Mouse (Mus musculus): Measurements from ENCODE around the gene Nup107. TPM values are rescaled to one million over a fixed set of nuclear protein-coding genes. Genes with fewer than 3 reads are reported as not detected.
A peak's percentile ranks its signal among the peaks of the same experiment; 100 is the strongest.
"Not testable (repeated sequence)": the region's sequence is repeated elsewhere in the genome, so short reads cannot be mapped to it uniquely, and the experiment has no call there.

Gene Nup107
- total RNA-seq, 2 experiments from 2014 or later: 5.5 to 5.6 TPM

GRCm38 (mm10) chr10:117752851-117753647 lies 39.5 kb downstream of the Nup107 start:
- DNase-seq (ENCODE audit: low spot score): no peak

GRCm38 (mm10) chr10:117752304-117752821 lies 40.1 kb downstream of the Nup107 start:
- DNase-seq (ENCODE audit: low spot score): no peak

DNA sequence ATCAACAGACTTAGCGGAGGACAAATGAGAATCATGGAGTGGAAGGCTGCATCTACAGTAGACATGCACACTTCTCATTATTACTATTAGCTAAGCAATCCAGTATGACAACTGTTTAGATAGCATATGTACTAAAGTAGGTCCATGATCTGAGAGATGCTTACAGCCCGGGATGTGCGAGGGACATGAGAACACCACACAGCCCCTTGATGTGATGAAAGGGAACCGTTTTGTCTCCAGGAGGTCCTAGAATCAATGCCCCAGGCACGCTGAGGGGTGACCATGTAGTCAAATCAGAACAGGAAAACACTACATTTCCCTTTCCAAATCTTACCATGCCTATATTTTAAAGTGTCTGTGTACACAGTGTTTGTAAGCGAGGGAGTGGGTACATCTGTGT lies 40.8 kb downstream of the Nup107 start:
- no peak for DNase-seq (ENCODE audit: low spot score)

DNA sequence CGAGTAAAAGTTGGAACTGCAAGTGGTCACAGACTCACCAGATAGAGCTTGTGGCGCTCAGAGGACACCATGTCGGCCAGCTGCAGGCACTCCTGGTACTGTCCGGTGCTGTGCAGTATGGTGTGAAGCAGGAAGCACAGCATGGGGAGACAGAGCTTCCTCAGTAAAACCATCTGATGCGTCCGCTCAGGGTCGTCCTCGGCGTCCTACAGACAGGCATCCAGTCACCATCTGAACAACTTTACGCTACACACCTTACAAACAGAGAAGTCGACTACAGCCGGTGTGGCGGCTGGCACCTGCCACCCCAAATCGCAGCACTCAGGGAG lies 41.3 kb downstream of the Nup107 start:
- DNase-seq (ENCODE audit: low spot score): no peak

- DNase-seq (ENCODE audit: low spot score): no peak
These were observed 41.8 kb downstream of the Nup107 start for GRCm38 (mm10) chr10:117750529-117751281.

DNA sequence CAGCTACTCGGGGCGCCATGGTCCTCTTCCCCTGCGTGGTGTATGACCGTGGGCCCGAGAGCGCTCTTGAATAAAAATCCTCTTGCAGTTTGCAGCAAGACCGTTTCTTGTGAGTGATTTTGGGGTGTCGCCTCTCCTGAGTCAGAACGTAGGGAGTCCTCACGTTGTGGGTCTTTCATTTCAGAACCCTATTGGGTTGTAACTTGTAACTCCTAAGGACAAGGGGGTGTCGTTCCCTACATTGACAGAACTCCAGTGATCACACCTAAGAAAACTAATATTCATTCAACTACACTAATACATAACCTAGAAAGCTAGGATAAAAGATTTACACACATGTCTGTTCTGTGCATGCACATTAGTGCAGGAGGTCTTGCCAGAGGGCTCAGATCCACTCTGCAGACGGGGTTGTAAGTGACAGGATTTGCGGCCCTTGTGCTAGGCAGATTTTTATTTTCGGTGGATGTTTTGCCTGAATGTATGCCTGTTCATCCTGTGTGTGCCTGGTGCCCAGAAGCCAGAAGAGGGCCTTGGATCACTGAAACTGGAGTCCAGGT lies 42.6 kb downstream of the Nup107 start:
- DNase-seq (ENCODE audit: low spot score): no peak

- no peak for DNase-seq (ENCODE audit: low spot score)
These were observed 43.3 kb downstream of the Nup107 start for GRCm38 (mm10) chr10:117749050-117749686.

GRCm38 (mm10) chr10:117748276-117749049 lies 44.0 kb downstream of the Nup107 start:
- DNase-seq (ENCODE audit: low spot score): no peak

DNA sequence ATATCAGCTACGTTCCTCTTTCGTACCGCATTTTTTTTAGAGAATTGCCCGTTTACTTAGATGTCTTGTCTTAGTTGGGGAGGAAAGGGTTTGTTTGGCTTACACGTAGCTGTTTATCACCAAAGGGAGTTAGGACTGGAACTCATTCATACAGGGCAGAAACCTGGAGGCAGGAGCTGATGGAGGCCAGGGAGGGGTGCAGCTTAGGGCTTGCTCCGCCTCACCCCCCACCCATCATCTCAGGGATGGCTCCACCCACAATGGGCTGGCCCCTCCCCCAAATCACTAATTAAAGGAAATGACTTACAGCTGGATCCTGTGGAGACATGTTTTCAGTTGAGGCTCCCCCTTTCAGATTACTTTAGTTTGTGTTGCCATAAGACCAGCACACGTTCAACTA lies 44.8 kb downstream of the Nup107 start:
- DNase-seq (ENCODE audit: low spot score): no peak

GRCm38 (mm10) chr10:117746297-117746883 lies 46.1 kb downstream of the Nup107 start, which contains the start of gene Slc35e3:
Gene Slc35e3 (minus strand): TSS chr10:117746365.
- peak; percentile 97 for DNase-seq (ENCODE audit: low spot score)

DNA sequence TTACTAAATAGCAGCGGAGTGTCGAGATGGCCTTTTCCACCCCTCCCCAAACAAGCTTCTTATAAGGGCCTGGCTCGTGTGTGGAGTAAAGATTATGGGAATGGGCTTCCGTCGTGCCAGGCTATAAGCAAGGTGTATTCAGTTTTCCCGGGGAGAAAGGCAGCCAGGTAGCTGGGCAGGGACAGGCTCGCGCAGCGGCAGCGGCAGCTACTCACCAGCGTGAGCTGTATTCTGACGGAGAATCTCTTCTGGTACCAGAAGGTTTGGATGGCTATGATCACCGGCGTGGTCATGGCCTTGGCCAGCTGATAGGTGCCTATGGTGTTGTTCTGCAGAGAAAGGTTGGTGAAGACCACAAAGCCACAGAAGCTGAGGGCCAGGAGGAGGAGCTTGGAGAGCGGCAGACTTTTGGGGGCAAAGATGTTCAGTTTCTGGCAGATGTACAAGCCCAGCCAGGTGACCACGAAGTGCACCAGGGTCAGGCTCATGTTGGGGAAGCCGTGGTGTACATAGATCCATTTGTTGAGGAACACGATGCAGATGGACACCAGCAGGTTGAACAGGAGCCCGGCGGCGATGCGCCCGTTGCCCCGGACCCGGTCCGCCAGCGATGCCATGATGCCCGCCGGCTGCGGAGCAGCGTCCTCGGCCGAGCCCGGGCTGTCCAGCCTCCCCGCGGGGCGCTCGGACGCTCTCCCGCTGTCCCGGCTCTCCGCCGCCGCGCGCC lies 46.8 kb downstream of the Nup107 start:
- not testable (repeated sequence) for DNase-seq (ENCODE audit: low spot score)

DNA sequence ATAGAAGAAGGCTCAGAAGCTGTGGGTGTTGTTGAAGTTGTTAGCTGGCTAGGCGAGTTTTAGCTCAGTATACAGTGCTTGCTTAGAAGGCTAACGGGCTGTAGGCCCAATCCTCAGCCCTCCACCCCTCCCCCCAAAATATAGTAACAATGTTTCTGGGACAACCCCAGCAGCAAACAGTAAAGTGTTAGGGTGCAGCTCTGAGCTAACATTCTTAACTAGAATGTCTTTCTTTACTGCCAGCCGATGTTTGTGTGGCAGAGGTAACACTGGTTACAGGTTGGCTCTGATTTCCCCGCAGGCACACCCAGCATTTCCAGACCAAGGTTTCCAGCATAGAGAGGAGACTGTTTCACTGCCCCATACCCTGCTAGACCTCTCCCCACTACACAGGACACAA lies 48.6 kb downstream of the Nup107 start:
- no peak for DNase-seq (ENCODE audit: low spot score)

DNA sequence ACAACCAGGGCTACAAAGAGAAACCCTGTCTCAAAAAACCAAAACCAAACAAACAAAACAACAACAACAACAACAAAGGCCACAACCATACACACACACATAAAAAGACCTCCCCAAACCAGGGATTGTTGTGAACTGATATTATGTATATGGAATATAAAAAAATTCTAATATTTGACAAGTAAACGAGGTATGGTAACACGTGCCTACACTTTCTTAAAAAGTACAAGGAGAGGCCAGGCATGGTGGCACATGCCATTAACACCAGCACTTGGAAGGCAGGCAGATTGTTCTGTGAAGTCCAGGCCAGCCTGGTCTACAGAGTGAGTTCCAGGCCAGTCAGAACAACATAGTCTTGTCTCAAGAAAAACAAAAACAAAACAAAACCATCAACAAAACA lies 49.3 kb downstream of the Nup107 start:
- DNase-seq (ENCODE audit: low spot score): no peak

GRCm38 (mm10) chr10:117742618-117743017 lies 49.9 kb downstream of the Nup107 start:
- DNase-seq (ENCODE audit: low spot score): no peak

DNA sequence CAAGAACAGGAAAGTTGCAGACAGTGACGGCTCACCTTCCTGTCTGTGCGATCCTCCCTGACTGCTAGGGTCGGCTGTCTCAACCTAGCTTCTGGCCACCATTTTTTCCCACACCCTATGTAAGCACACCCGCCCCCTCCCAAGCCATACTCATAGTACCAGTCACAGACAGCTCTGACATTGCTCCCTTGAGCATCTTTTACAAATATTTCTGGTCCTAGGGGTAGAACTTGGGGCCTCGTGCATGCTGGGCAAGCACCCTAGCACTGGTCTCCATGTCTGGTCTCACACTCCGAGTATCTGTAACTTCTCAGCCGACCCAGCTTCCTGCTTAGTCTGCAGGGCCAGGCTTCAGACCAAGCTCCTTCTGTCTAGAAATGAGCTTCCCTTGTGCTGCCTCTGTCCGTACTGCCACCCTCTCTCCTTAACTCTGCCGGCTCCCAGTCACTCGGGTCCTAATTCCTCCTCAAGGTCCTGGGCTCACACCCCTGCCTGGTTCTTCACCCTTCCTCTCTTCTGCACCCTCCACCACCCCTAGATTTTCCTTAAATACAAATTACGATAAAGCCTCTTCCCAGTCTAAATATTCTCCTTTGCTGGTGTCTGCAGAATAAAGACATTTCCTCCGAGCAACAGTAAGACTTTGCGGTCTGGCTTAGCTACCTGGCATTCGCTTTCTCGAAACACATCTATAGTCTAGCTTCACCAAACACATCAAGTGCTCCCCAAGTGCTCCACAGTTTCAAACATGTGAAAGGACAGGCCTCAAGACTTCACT lies 50.6 kb downstream of the Nup107 start:
- DNase-seq (ENCODE audit: low spot score): no peak

- no peak for DNase-seq (ENCODE audit: low spot score)
These were observed 51.6 kb downstream of the Nup107 start for GRCm38 (mm10) chr10:117740921-117741320.

GRCm38 (mm10) chr10:117740171-117740570 lies 52.3 kb downstream of the Nup107 start:
- no peak for DNase-seq (ENCODE audit: low spot score)

DNA sequence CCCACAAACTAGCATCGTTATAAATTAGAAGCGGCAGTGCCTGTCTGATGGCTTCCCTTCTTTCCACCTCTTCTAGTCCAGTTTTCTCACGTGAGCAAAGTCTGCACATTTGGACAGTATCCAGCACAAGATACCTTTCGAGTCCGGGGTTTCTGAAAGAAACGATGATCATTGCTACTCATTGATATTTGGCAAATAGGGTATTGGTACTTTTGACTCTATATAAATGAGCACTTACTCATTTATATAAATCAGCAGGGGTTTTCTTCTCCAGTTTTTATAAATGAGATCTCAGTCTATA lies 52.9 kb downstream of the Nup107 start:
- DNase-seq (ENCODE audit: low spot score): no peak

DNA sequence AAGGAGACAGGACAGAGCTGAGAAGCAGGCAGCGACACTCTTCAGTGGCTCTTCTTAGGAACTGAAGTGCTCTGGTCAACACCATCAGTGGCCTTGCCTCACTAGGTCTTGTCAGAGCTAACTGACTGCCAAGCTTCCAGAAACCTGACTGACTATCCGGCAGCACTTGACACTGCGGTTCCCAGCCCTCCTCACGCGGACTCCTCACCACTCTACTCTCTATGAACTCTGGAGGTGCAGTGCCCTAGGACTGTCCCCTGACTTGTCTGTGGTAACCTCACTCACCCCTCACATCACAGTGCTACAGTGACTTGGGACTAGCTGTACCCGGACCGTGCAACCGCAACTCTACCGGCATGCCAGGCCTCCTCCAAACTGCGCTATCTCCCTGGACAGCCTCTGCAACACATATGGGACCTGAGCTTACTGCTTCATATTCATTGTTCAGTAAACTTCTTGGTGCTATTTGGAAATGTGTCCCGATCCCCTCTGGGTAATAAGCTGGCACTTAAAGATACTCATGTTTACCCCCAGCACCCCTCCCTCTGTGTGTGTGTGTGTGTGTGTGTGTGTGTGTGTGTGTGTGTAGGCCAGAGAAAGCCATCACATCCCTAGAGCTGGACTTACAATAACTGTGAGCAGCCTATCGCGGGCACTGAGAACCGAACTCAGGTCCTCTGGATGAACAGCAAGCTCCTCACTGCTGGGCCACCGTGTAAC lies 53.4 kb downstream of the Nup107 start:
- DNase-seq (ENCODE audit: low spot score): no peak
